ENCODE assay signal across 27 mouse cellular contexts in genomic region chr3:107802185-107802946, GRCm38 (mm10). TPM values are rescaled to one million over a fixed set of nuclear protein-coding genes. Genes with fewer than 3 reads are reported as not detected.
DNase-seq lines count a peak whose midpoint lies in the region; ATAC-seq and TF ChIP-seq lines count a peak whose summit lies in the region.
"Had no signal": no experiment of that assay in that cellular context is flagged by ENCODE, and none has a peak within 500 bp of the region (broad histone marks: within the 10 kb centered on the region; RNA-seq: fewer than 3 reads in every experiment).

No protein-coding gene starts in this region.

- H3K9ac ChIP-seq in heart, embryonic 15.5 days = no peak overlapping the region
- H3K9ac ChIP-seq in midbrain, embryonic 11.5 days (ENCODE audit: low read length) = no peak overlapping the region
- H3K9ac ChIP-seq in midbrain, embryonic 16.5 days (ENCODE audit: low read depth, low read length) = no peak overlapping the region
- H3K9ac ChIP-seq: embryonic facial prominence, embryonic 12.5 days; forebrain, embryonic 12.5 days; hindbrain, embryonic 15.5 days; lung, embryonic 14.5 days; neural tube, embryonic 13.5 days had no signal

- no peak for TF ChIP-seq POLR2A in embryonic fibroblast, embryonic 13.5 days (IDR thresholded peaks at IDR 0.05; ENCODE audit: low read depth, low read length)

- 45% methylated on average over 8 of the region's 8 CpGs for WGBS in heart, embryonic 15.5 days
- 91% methylated on average over 8 of the region's 8 CpGs for WGBS in midbrain, embryonic 11.5 days
- 86% methylated on average over 8 of the region's 8 CpGs for WGBS in midbrain, embryonic 16.5 days

- H3K4me2 ChIP-seq in heart, embryonic 15.5 days = no peak overlapping the region
- no peak overlapping the region for H3K4me2 ChIP-seq in midbrain, embryonic 11.5 days
- H3K4me2 ChIP-seq in midbrain, embryonic 16.5 days (ENCODE audit: low read length) = no peak overlapping the region
- H3K4me2 ChIP-seq: embryonic facial prominence, embryonic 12.5 days; forebrain, embryonic 12.5 days; hindbrain, embryonic 15.5 days; lung, embryonic 14.5 days; neural tube, embryonic 13.5 days had no signal

- H3K4me1 ChIP-seq in heart, embryonic 15.5 days (replicated peaks) = peaks cover 9% of the 10 kb centered on the region
- H3K4me1 ChIP-seq in midbrain, embryonic 11.5 days (ENCODE audit: control insufficient read depth, insufficient read depth, low read length) = no peaks in the 10 kb centered on the region; the same call in 1 of the 2 replicates
- peaks cover 1% of the 10 kb centered on the region; the same call in 1 of the 2 replicates for H3K4me1 ChIP-seq in midbrain, embryonic 16.5 days (ENCODE audit: control insufficient read depth, insufficient read depth, low read length)
- no peaks in the 10 kb centered on the region; the same call in 1 of the 2 replicates for H3K4me1 ChIP-seq in embryonic fibroblast, embryonic 13.5 days (ENCODE audit: control insufficient read depth, insufficient read depth, low read length)
- H3K4me1 ChIP-seq: embryonic facial prominence, embryonic 12.5 days had no signal

- DNase-seq in heart, adult 8-10 months (ENCODE audit: low spot score) = no peak
- DNase-seq in midbrain, embryonic 11.5 days (ENCODE audit: low spot score, missing footprints) = peak; percentile 75
- no peak for DNase-seq in thymus, postnatal 10 days (ENCODE audit: low spot score in 2 of 2)
- DNase-seq in adrenal gland, adult 18-20 months (ENCODE audit: low spot score in 2 of 2) = no peak
- DNase-seq: adrenal gland, adult 8-10 months; cerebellum, adult 18-20 months; cerebellum, postnatal 14 days; gastrocnemius, postnatal 25 days; heart, postnatal 4 days; kidney, adult 2 months; lung, embryonic 14.5 days; midbrain, embryonic 14.5 days; retina, postnatal 1 day; right cerebral cortex, postnatal 25 days; spleen, adult 18-20 months had no signal

- no peak overlapping the region for H3K27ac ChIP-seq in heart, embryonic 15.5 days
- no peak overlapping the region for H3K27ac ChIP-seq in midbrain, embryonic 11.5 days (ENCODE audit: low read depth, low read length)
- H3K27ac ChIP-seq in midbrain, embryonic 16.5 days (ENCODE audit: low read length) = no peak overlapping the region
- H3K27ac ChIP-seq in embryonic fibroblast, embryonic 13.5 days (ENCODE audit: insufficient read depth, low read length) = peak overlapping the region; percentile 66
- H3K27ac ChIP-seq: embryonic facial prominence, embryonic 12.5 days; forebrain, embryonic 12.5 days; hindbrain, embryonic 15.5 days; kidney, postnatal 0 days; limb, embryonic 10.5 days; neural tube, embryonic 13.5 days had no signal

- no peaks in the 10 kb centered on the region for H3K9me3 ChIP-seq in heart, embryonic 15.5 days (replicated peaks)
- no peaks in the 10 kb centered on the region for H3K9me3 ChIP-seq in midbrain, embryonic 11.5 days (ENCODE audit: control insufficient read depth, low read length)
- no peaks in the 10 kb centered on the region for H3K9me3 ChIP-seq in midbrain, embryonic 16.5 days (replicated peaks; ENCODE audit: control insufficient read depth, low read length, poor library complexity, severe bottlenecking)
- H3K9me3 ChIP-seq: embryonic facial prominence, embryonic 12.5 days; forebrain, embryonic 12.5 days; hindbrain, embryonic 15.5 days; limb, embryonic 10.5 days; neural tube, embryonic 13.5 days had no signal

- no peak overlapping the region for H3K4me3 ChIP-seq in heart, embryonic 15.5 days
- H3K4me3 ChIP-seq in midbrain, embryonic 11.5 days (ENCODE audit: low read depth, low read length) = no peak overlapping the region
- no peak overlapping the region for H3K4me3 ChIP-seq in midbrain, embryonic 16.5 days (ENCODE audit: low read depth, low read length)
- H3K4me3 ChIP-seq in embryonic fibroblast, embryonic 13.5 days (ENCODE audit: insufficient read depth, low read length) = no peak overlapping the region
- H3K4me3 ChIP-seq: embryonic facial prominence, embryonic 12.5 days; erythroblast, embryonic 14.5 days; forebrain, embryonic 12.5 days; hindbrain, embryonic 15.5 days; limb, embryonic 10.5 days; neural tube, embryonic 13.5 days had no signal

- ATAC-seq in heart, embryonic 15.5 days (replicated peaks; ENCODE audit: insufficient number of reproducible peaks, insufficient read depth, low FRiP score, low read depth) = peak; percentile 55; the same call in 1 of the 2 replicates
- no peak for ATAC-seq in midbrain, embryonic 11.5 days (ENCODE audit: low FRiP score)
- no peak for ATAC-seq in midbrain, embryonic 16.5 days
- ATAC-seq: CD4-positive, CD25-positive, alpha-beta regulatory T cell, adult 4 months; Patski had no signal

- TF ChIP-seq CTCF in embryonic fibroblast, embryonic 13.5 days (IDR thresholded peaks at IDR 0.05; ENCODE audit: borderline replicate concordance, insufficient read depth, low read length) = no peak

- no peaks in the 10 kb centered on the region for H3K27me3 ChIP-seq in heart, embryonic 15.5 days
- no peaks in the 10 kb centered on the region for H3K27me3 ChIP-seq in midbrain, embryonic 11.5 days (ENCODE audit: control insufficient read depth, insufficient read depth, low read length)
- no peaks in the 10 kb centered on the region for H3K27me3 ChIP-seq in midbrain, embryonic 16.5 days (ENCODE audit: control insufficient read depth, insufficient read depth, low read depth, low read length)
- H3K27me3 ChIP-seq: embryonic facial prominence, embryonic 12.5 days; forebrain, embryonic 12.5 days; hindbrain, embryonic 15.5 days; neural tube, embryonic 13.5 days; Patski had no signal

- no peaks in the 10 kb centered on the region for H3K36me3 ChIP-seq in heart, embryonic 15.5 days
- no peaks in the 10 kb centered on the region for H3K36me3 ChIP-seq in midbrain, embryonic 11.5 days (ENCODE audit: control insufficient read depth, insufficient read depth, low read length)
- H3K36me3 ChIP-seq in midbrain, embryonic 16.5 days (ENCODE audit: control insufficient read depth, insufficient read depth, low read length) = no peaks in the 10 kb centered on the region
- H3K36me3 ChIP-seq: embryonic facial prominence, embryonic 12.5 days; forebrain, embryonic 12.5 days; hindbrain, embryonic 15.5 days; limb, embryonic 10.5 days; neural tube, embryonic 13.5 days had no signal

RNA-seq across cellular contexts. Expression of gene Csf1, which starts 42.1 kb away (rescaled TPM):
- 8.0 and 11.2 TPM in 2 replicates for polyA plus RNA-seq in heart, embryonic 15.5 days (2015; fragmentation: Nextera tagmentation; extraction: Ambion mirVana)
- total RNA-seq in heart, adult 8-10 months (2022) = 10 to 100 TPM; 43.5 to 56.6 (median 51.5) TPM
- polyA plus RNA-seq in midbrain, embryonic 11.5 days (2014; fragmentation: Nextera tagmentation; extraction: Ambion mirVana) = 4.6 and 5.7 TPM in 2 replicates
- 6.0 and 6.3 TPM in 2 replicates for polyA plus RNA-seq in midbrain, embryonic 16.5 days (2015; fragmentation: Nextera tagmentation; extraction: Ambion mirVana)
- polyA plus RNA-seq in embryonic fibroblast, embryonic 13.5 days (2011; ENCODE audit: insufficient read length, low read depth, missing spikeins) = 208 and 272 TPM in 2 replicates
- total RNA-seq in adrenal gland, adult 18-20 months (2021) = 10 to 100 TPM; 13.2 to 34.7 TPM

Comparison
In these comparisons a context has a peak if more than half of its experiments do, and no peak if none do; other contexts are left out.
1. RNA of gene Csf1, which starts 42.1 kb away (polyA plus RNA-seq): 208 to 272 TPM in embryonic fibroblast, embryonic 13.5 days; 8.0 to 11.2 TPM in heart, embryonic 15.5 days, 6.0 to 6.3 TPM in midbrain, embryonic 16.5 days and 4.6 to 5.7 TPM in midbrain, embryonic 11.5 days; every median in the first group is over 10 times any median in the second.